Mouse (Mus musculus) liver, embryonic 12.5 days (tissue): ENCODE data around the gene 9930021J03Rik. TPM values are rescaled to one million over a fixed set of nuclear protein-coding genes. Genes with fewer than 3 reads are reported as not detected.
A peak's percentile ranks its signal among the peaks of the same experiment; 100 is the strongest.

Source experiments
- ATAC-seq: fragments of 200-750 bp; cut with Nextera tagmentation; 2 replicates; pipeline ENCODE4 v1.8.0; 2017; ENCODE audit warnings: moderate number of reproducible peaks, mild to moderate bottlenecking, moderate library complexity
- H3K27ac ChIP-seq: fragments of 300-500 bp; sonication (generic); 2 replicates; pipeline ENCODE4 v1.5.1; 2016; ENCODE audit warnings: mild to moderate bottlenecking
- H3K27me3 ChIP-seq: fragments of 300-500 bp; sonication (generic); replicated peaks from 2 replicates; pipeline ENCODE4 v1.6.1; 2016; ENCODE audit warnings: mild to moderate bottlenecking, moderate library complexity
- H3K36me3 ChIP-seq: fragments of 300-500 bp; sonication (generic); 2 replicates; pipeline ENCODE4 v1.6.1; 2016; ENCODE audit warnings: mild to moderate bottlenecking, moderate library complexity
- H3K4me1 ChIP-seq: fragments of 300-500 bp; sonication (generic); 2 replicates; pipeline ENCODE4 v1.6.1; 2016
- H3K4me2 ChIP-seq: fragments of 300-500 bp; sonication (generic); 2 replicates; pipeline ENCODE4 v1.6.1; 2016; ENCODE audit warnings: mild to moderate bottlenecking, moderate library complexity
- H3K4me3 ChIP-seq: fragments of 300-500 bp; sonication (generic); 2 replicates; pipeline ENCODE4 v1.5.1; 2016; ENCODE audit warnings: mild to moderate bottlenecking, moderate library complexity
- H3K9ac ChIP-seq: fragments of 300-500 bp; sonication (generic); 2 replicates; pipeline ENCODE4 v1.6.1; 2016; ENCODE audit warnings: mild to moderate bottlenecking, moderate library complexity
- H3K9me3 ChIP-seq: fragments of 300-500 bp; sonication (generic); replicated peaks from 2 replicates; pipeline ENCODE4 v1.6.1; 2016; ENCODE audit warnings: mild to moderate bottlenecking, moderate library complexity
- WGBS: fragments of 180-500 bp; shearing (Covaris S2); methylation state at CpG from one replicate; pipeline ENCODE4 v1.1.7; 2016; ENCODE audit not compliant: insufficient replicate concordance; 5-methylcytosine and 5-hydroxymethylcytosine counted together
- polyA plus RNA-seq: library from polyadenylated mRNA; unstranded; fragments of >200 nt; fragmentation: Nextera tagmentation; extraction: Ambion mirVana; gene quantifications from 2 replicates; pipeline ENCODE4 v1.2.1, GENCODE M21; 2016

The 9930021J03Rik gene
- polyA plus RNA-seq, 1 experiment from 2014 or later: 2.4 TPM

GRCm38 (mm10) chr19:29678181-29678778 lies 127.5 kb downstream of the 9930021J03Rik start:
- 69% methylated on average over 6 of the region's 6 CpGs for WGBS
- no peaks in the 10 kb centered on the region for H3K36me3 ChIP-seq

DNA sequence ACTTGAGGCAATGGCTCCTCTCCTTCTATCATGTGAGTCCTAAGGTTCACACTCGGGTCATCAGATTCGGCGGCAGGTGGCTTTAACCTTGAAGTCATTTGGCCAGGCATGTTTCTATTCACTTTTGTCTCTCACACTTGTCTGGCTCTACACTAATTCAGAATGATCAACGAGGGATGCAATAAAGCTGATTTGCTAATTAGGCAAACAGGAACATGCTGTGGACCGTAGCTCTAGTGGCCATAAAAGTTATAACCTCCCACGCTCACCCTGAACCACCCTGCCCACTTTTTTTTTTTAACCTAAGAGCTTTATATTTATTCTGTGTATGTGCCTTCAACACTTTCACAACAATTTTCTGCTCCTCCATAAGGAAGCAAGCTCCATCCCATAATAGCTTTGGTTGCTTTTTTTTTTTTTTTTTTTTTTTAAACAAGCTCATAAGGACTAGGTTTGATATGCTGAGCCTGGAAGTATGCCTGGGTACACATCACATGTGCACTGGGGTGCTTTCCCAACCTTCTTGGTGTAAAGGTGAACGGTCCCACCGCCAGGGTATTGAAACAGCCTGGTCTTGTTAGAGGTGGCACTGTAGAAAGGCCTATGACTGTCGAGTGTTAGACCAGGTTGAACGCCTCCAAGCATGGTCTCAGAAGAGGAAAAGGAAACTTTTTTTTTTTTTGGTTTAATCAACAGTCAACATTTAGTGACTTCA lies 129.2 kb downstream of the 9930021J03Rik start:
- H3K9ac ChIP-seq: no peak overlapping the region
- H3K4me1 ChIP-seq: peaks cover 11% of the 10 kb centered on the region
- H3K9me3 ChIP-seq: 0 out of 2 replicates have a peak, but pooled peaks cover under 1% of the 10 kb centered on the region
- no peak overlapping the region for H3K4me3 ChIP-seq
- WGBS: 83% methylated on average over 10 of the region's 10 CpGs
- H3K27ac ChIP-seq: no peak overlapping the region
- no peak for ATAC-seq
- H3K4me2 ChIP-seq: no peak overlapping the region
- H3K36me3 ChIP-seq: no peaks in the 10 kb centered on the region
- no peaks in the 10 kb centered on the region for H3K27me3 ChIP-seq

More at GRCm38 (mm10) chr19:29678181-29678778, 127.5 kb downstream of the 9930021J03Rik start:
- H3K4me2 ChIP-seq: no peak overlapping the region
- no peak overlapping the region for H3K4me3 ChIP-seq
- 0 out of 2 replicates have a peak, but pooled peaks cover 3% of the 10 kb centered on the region for H3K9me3 ChIP-seq
- peaks cover 11% of the 10 kb centered on the region for H3K4me1 ChIP-seq
- H3K27ac ChIP-seq: no peak overlapping the region
- H3K9ac ChIP-seq: no peak overlapping the region
- ATAC-seq: no peak
- no peaks in the 10 kb centered on the region for H3K27me3 ChIP-seq

GRCm38 (mm10) chr19:29675562-29676078 lies 130.2 kb downstream of the 9930021J03Rik start:
- Histone ChIP-seq H3K27ac (no peak overlapping the region), H3K27me3 (no peaks in the 10 kb centered on the region), H3K36me3 (no peaks in the 10 kb centered on the region), H3K4me1 (peaks cover 11% of the 10 kb centered on the region), H3K9ac (no peak overlapping the region), H3K9me3 (no peaks in the 10 kb centered on the region), H3K4me3 (no peak overlapping the region), H3K4me2 (0 out of 2 replicates have a peak overlapping the region, but pooled peaks have one; percentile 8)
- no peak for ATAC-seq
- 21% methylated on average over 9 of the region's 9 CpGs for WGBS

DNA sequence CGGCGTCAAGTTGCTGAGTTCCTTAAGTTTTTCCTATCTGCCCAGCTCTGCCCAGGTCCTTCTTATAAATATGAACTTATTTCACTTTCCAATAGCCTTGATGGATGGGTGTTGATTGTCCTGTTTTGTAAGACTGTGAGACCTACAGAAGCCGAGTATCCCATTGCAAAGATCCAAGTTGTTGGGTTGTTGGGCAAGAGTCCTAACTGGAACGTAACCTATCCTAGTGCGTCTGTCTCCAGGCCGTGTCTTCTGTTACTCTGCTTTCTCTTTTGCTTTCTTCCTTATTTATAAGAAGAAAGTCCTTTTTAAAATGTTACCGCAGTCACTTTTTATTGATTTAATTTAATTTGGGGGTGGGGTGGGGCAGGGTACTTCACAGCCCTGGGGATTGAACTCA lies 130.8 kb downstream of the 9930021J03Rik start:
- Histone ChIP-seq H3K4me1 (peaks cover 8% of the 10 kb centered on the region), H3K27me3 (no peaks in the 10 kb centered on the region), H3K4me3 (no peak overlapping the region), H3K36me3 (no peaks in the 10 kb centered on the region), H3K4me2 (no peak overlapping the region), H3K9ac (no peak overlapping the region), H3K9me3 (no peaks in the 10 kb centered on the region), H3K27ac (no peak overlapping the region)
- WGBS: 89% methylated on average over 7 of the region's 7 CpGs
- no peak for ATAC-seq

- H3K27me3 ChIP-seq: no peaks in the 10 kb centered on the region
- no peak for ATAC-seq
- no peak overlapping the region for H3K4me2 ChIP-seq
- no peaks in the 10 kb centered on the region for H3K9me3 ChIP-seq
- H3K4me1 ChIP-seq: peaks cover 8% of the 10 kb centered on the region
- H3K36me3 ChIP-seq: no peaks in the 10 kb centered on the region
- H3K27ac ChIP-seq: no peak overlapping the region
- no peak overlapping the region for H3K4me3 ChIP-seq
- WGBS: 85% methylated on average over 13 of the region's 13 CpGs
- no peak overlapping the region for H3K9ac ChIP-seq
These were observed 133.1 kb downstream of the 9930021J03Rik start for GRCm38 (mm10) chr19:29672660-29673059.

- Histone ChIP-seq H3K9me3 (no peaks in the 10 kb centered on the region), H3K27ac (no peak overlapping the region), H3K4me3 (no peak overlapping the region), H3K4me2 (no peak overlapping the region), H3K36me3 (no peaks in the 10 kb centered on the region), H3K9ac (no peak overlapping the region), H3K27me3 (no peaks in the 10 kb centered on the region), H3K4me1 (peaks cover 15% of the 10 kb centered on the region)
- ATAC-seq: no peak
- 66% methylated on average over 2 of the region's 2 CpGs for WGBS
These were observed 134.6 kb downstream of the 9930021J03Rik start for GRCm38 (mm10) chr19:29671160-29671559.

- H3K4me1 ChIP-seq: peaks cover 8% of the 10 kb centered on the region
- no peaks in the 10 kb centered on the region for H3K9me3 ChIP-seq
- no peaks in the 10 kb centered on the region for H3K27me3 ChIP-seq
- WGBS: 76% methylated on average over 6 of the region's 6 CpGs
- H3K9ac ChIP-seq: no peak overlapping the region
- H3K4me2 ChIP-seq: no peak overlapping the region
- no peak overlapping the region for H3K4me3 ChIP-seq
- no peak overlapping the region for H3K27ac ChIP-seq
- H3K36me3 ChIP-seq: no peaks in the 10 kb centered on the region
- ATAC-seq: no peak
These were observed 135.5 kb downstream of the 9930021J03Rik start for GRCm38 (mm10) chr19:29670247-29670646.

DNA sequence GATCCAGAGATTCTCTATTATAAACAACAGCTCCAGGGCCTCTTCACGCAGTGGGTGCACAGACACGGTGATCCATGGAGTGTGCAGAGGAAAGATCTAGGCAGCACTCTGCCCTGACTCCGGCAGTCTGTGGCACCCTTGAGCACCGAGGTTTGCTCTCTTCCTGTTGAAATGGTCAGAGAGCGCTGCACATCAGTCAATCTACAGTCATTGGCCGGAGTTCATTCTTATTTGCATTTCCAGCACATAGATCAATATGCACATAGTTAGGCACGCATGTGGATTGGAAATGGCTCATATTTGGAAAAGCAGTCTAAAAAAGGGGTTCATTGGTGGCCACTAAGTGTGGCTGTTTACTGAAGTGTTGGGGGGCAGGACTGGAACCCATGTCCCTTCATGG lies 137.7 kb downstream of the 9930021J03Rik start:
- H3K36me3 ChIP-seq: no peaks in the 10 kb centered on the region
- H3K27me3 ChIP-seq: peaks cover 6% of the 10 kb centered on the region; the same call in 1 of the 2 replicates
- no peak for ATAC-seq
- peaks cover 7% of the 10 kb centered on the region for H3K4me1 ChIP-seq
- 68% methylated on average over 7 of the region's 7 CpGs for whole genome bisulfite sequencing
- no peak overlapping the region for H3K4me3 ChIP-seq
- no peak overlapping the region for H3K9ac ChIP-seq
- H3K4me2 ChIP-seq: no peak overlapping the region
- no peaks in the 10 kb centered on the region for H3K9me3 ChIP-seq
- H3K27ac ChIP-seq: no peak overlapping the region

GRCm38 (mm10) chr19:29666965-29667594 lies 138.7 kb downstream of the 9930021J03Rik start:
- Histone ChIP-seq H3K27ac (no peak overlapping the region), H3K27me3 (peaks cover 6% of the 10 kb centered on the region; the same call in 1 of the 2 replicates), H3K9ac (no peak overlapping the region), H3K4me2 (no peak overlapping the region), H3K4me3 (no peak overlapping the region), H3K4me1 (peaks cover 7% of the 10 kb centered on the region), H3K36me3 (no peaks in the 10 kb centered on the region), H3K9me3 (no peaks in the 10 kb centered on the region)
- no peak for ATAC-seq
- 56% methylated on average over 5 of the region's 5 CpGs for WGBS

DNA sequence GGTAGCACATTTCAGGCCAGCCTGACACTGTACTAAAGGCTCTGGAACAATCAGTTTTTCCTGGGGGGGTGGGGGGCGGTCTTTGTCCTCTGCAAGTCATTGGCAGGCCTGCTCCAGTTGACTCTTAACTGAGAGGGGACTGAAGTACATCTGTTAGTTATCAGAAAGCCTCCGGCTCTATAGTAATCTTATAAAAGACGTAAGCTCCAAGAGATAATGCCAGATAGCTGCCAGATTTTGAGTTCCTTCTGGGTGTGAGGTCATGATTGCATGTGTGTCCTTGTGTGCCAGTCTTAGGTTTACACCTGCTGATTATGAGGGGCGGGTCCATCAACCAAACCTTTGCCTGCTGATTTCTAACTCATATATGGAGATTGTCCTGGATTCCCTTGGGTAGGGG lies 139.6 kb downstream of the 9930021J03Rik start:
- Histone ChIP-seq H3K4me2 (no peak overlapping the region), H3K4me3 (no peak overlapping the region), H3K9ac (no peak overlapping the region), H3K27me3 (peaks cover 6% of the 10 kb centered on the region; the same call in 1 of the 2 replicates), H3K9me3 (no peaks in the 10 kb centered on the region), H3K36me3 (no peaks in the 10 kb centered on the region), H3K4me1 (peaks cover 7% of the 10 kb centered on the region), H3K27ac (no peak overlapping the region)
- 46% methylated on average over 4 of the region's 4 CpGs for WGBS
- no peak for ATAC-seq

GRCm38 (mm10) chr19:29664934-29665333 lies 140.9 kb downstream of the 9930021J03Rik start:
- no peak overlapping the region for H3K4me2 ChIP-seq
- no peak overlapping the region for H3K4me3 ChIP-seq
- H3K27me3 ChIP-seq: peaks cover 6% of the 10 kb centered on the region; the same call in 1 of the 2 replicates
- no peak for ATAC-seq
- no peaks in the 10 kb centered on the region for H3K36me3 ChIP-seq
- no peak overlapping the region for H3K27ac ChIP-seq
- H3K9ac ChIP-seq: no peak overlapping the region
- peaks cover 7% of the 10 kb centered on the region for H3K4me1 ChIP-seq
- WGBS: 60% methylated on average over 5 of the region's 5 CpGs
- H3K9me3 ChIP-seq: no peaks in the 10 kb centered on the region
